Mouse (Mus musculus) thymus, postnatal 25 days (tissue): Measurements from ENCODE around the gene Col8a2.
A peak's percentile ranks its signal among the peaks of the same experiment; 100 is the strongest.

ENCODE experiments used
- DNase-seq: peaks from one replicate; pipeline ENCODE4 v3.0.0; 2022

The Col8a2 gene

GRCm38 (mm10) chr4:126305428-126305827, 18.8 kb downstream of the Col8a2 start:
- DNase-seq: no peak

GRCm38 (mm10) chr4:126306058-126306457, 19.5 kb downstream of the Col8a2 start:
- DNase-seq: no peak

- DNase-seq: no peak
These were observed 20.2 kb downstream of the Col8a2 start for GRCm38 (mm10) chr4:126306827-126307226.

- DNase-seq: peak; percentile 48
These were observed 22.8 kb downstream of the Col8a2 start for GRCm38 (mm10) chr4:126309211-126309921.

- DNase-seq: peak; percentile 83
These were observed 23.3 kb downstream of the Col8a2 start for GRCm38 (mm10) chr4:126309922-126310309.

- DNase-seq: no peak
These were observed 23.8 kb downstream of the Col8a2 start for GRCm38 (mm10) chr4:126310344-126310743.

GRCm38 (mm10) chr4:126311566-126312200, 25.1 kb downstream of the Col8a2 start:
- DNase-seq: no peak

- no peak for DNase-seq
These were observed 26.6 kb downstream of the Col8a2 start for GRCm38 (mm10) chr4:126313202-126313601.

- no peak for DNase-seq
These were observed 27.8 kb downstream of the Col8a2 start for GRCm38 (mm10) chr4:126314393-126314792.

GRCm38 (mm10) chr4:126315931-126316330, 29.3 kb downstream of the Col8a2 start:
- no peak for DNase-seq

GRCm38 (mm10) chr4:126316443-126317040, 29.9 kb downstream of the Col8a2 start:
- DNase-seq: no peak

GRCm38 (mm10) chr4:126319806-126320205, 33.2 kb downstream of the Col8a2 start:
- no peak for DNase-seq

- DNase-seq: peak; percentile 99
These were observed 34.7 kb downstream of the Col8a2 start, which contains the start of gene Adprhl2 for GRCm38 (mm10) chr4:126321111-126321853. Gene Adprhl2, minus strand, starts transcription at chr4:126321703.

- DNase-seq: no peak
These were observed 35.4 kb downstream of the Col8a2 start for GRCm38 (mm10) chr4:126321854-126322511.

GRCm38 (mm10) chr4:126322646-126323045, 36.1 kb downstream of the Col8a2 start:
- no peak for DNase-seq

- no peak for DNase-seq
These were observed 38.3 kb downstream of the Col8a2 start for GRCm38 (mm10) chr4:126324861-126325260.

GRCm38 (mm10) chr4:126325281-126325861, 38.8 kb downstream of the Col8a2 start, which contains the start of gene Tekt2:
Gene Tekt2, minus strand, starts transcription at chr4:126325688.
- no peak for DNase-seq

- no peak for DNase-seq
These were observed 39.4 kb downstream of the Col8a2 start for GRCm38 (mm10) chr4:126326036-126326435.

GRCm38 (mm10) chr4:126330295-126330694, 43.7 kb downstream of the Col8a2 start:
- DNase-seq: no peak

GRCm38 (mm10) chr4:126331751-126332150, 45.2 kb downstream of the Col8a2 start:
- no peak for DNase-seq

- DNase-seq: peak; percentile 34
These were observed 45.8 kb downstream of the Col8a2 start for GRCm38 (mm10) chr4:126332358-126332757.

- DNase-seq: no peak
These were observed 52.9 kb downstream of the Col8a2 start for GRCm38 (mm10) chr4:126339461-126339860.
